Mouse (Mus musculus) neural tube, embryonic 14.5 days (tissue): Measurements from ENCODE around the gene Atf6. TPM values are rescaled to one million over a fixed set of nuclear protein-coding genes. Genes with fewer than 3 reads are reported as not detected.

Experiments
- ATAC-seq: fragments of 200-750 bp; cut with Nextera tagmentation; 2 replicates; pipeline ENCODE4 v1.8.0; 2017; ENCODE audit warnings: low read depth, mild to moderate bottlenecking, moderate TSS enrichment, moderate library complexity
- H3K27ac ChIP-seq: fragments of 300-500 bp; sonication (generic); 2 replicates; pipeline ENCODE4 v1.5.1; 2014; ENCODE audit warnings: low read depth, mild to moderate bottlenecking, control low read depth, low read length, moderate library complexity, mixed read lengths
- H3K27me3 ChIP-seq: fragments of 300-500 bp; sonication (generic); 2 replicates; pipeline ENCODE4 v1.6.1; 2014; ENCODE audit warnings: low read length; ENCODE audit not compliant: control insufficient read depth, insufficient read depth
- H3K36me3 ChIP-seq: fragments of 300-500 bp; sonication (generic); 2 replicates; pipeline ENCODE4 v1.6.1; 2014; ENCODE audit warnings: low read length, mixed read lengths; ENCODE audit not compliant: control insufficient read depth, insufficient read depth
- H3K4me1 ChIP-seq: fragments of 300-500 bp; sonication (generic); 2 replicates; pipeline ENCODE4 v1.6.1; 2014; ENCODE audit warnings: low read length; ENCODE audit not compliant: control insufficient read depth, insufficient read depth
- H3K4me2 ChIP-seq: fragments of 300-500 bp; sonication (generic); 2 replicates; pipeline ENCODE4 v1.6.1; 2014; ENCODE audit warnings: mild to moderate bottlenecking, low read depth, low read length, control low read depth
- H3K4me3 ChIP-seq: fragments of 300-500 bp; sonication (generic); 2 replicates; pipeline ENCODE4 v1.5.1; 2014; ENCODE audit warnings: low read depth, low read length, control low read depth, mixed read lengths
- H3K9ac ChIP-seq: fragments of 300-500 bp; sonication (generic); replicated peaks from 2 replicates; pipeline ENCODE4 v1.6.1; 2014; ENCODE audit warnings: low read depth, mild to moderate bottlenecking, control low read depth, low read length, mixed read lengths
- H3K9me3 ChIP-seq: fragments of 300-500 bp; sonication (generic); 2 replicates; pipeline ENCODE4 v1.6.1; 2016; ENCODE audit warnings: low read length; ENCODE audit not compliant: control insufficient read depth
- WGBS: fragments of 180-500 bp; shearing (Covaris S2); extraction: QIAGEN DNeasy Blood & Tissue Kit; methylation state at CpG from one replicate; pipeline ENCODE4 v1.1.7; 2014; 5-methylcytosine and 5-hydroxymethylcytosine counted together
- polyA plus RNA-seq: library from polyadenylated mRNA; unstranded; fragments of >200 nt; fragmentation: Nextera tagmentation; extraction: Ambion mirVana; gene quantifications from 2 replicates; pipeline ENCODE4 v1.2.1, GENCODE M21; 2014

The Atf6 gene
- polyA plus RNA-seq, 1 experiment from 2014 or later, result 10.1 TPM

- Histone ChIP-seq H3K4me3 (no peak overlapping the region), H3K4me2 (no peak overlapping the region), H3K27ac (no peak overlapping the region), H3K27me3 (no peaks in the 10 kb centered on the region), H3K9me3 (no peaks in the 10 kb centered on the region), H3K36me3 (no peaks in the 10 kb centered on the region), H3K9ac (no peak overlapping the region), H3K4me1 (no peaks in the 10 kb centered on the region)
- no peak for ATAC-seq
- 71% methylated on average over 2 of the region's 2 CpGs for WGBS
Measured at GRCm38 (mm10) chr1:170702263-170702662, 165.3 kb downstream of the Atf6 start.

DNA sequence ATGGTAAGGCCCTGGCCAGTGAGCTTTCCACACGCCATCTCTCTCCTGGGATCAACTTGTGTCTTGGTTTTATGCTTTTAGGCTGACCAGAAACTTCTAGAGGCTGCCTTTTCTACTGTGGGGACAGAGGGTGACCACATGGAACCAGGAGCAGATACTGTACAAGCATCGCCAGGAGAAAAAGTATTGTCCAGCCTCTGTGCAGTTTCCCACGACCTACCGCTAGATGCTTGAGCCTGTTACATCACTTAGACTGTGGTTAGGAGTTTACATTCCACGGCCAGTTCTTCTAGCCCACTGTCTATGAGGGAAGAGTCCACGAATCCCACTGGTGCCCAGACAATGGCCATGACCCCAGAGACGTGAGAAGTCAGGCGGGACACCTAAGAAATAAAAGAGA, 166.0 kb downstream of the Atf6 start:
- H3K4me1 ChIP-seq, result no peaks in the 10 kb centered on the region
- H3K4me3 ChIP-seq, result no peak overlapping the region
- 82% methylated on average over 8 of the region's 8 CpGs for WGBS
- no peaks in the 10 kb centered on the region for H3K36me3 ChIP-seq
- no peaks in the 10 kb centered on the region for H3K9me3 ChIP-seq
- no peak for ATAC-seq
- H3K27ac ChIP-seq, result no peak overlapping the region
- no peak overlapping the region for H3K4me2 ChIP-seq
- H3K27me3 ChIP-seq, result no peaks in the 10 kb centered on the region
- no peak overlapping the region for H3K9ac ChIP-seq

GRCm38 (mm10) chr1:170701178-170701577, 166.4 kb downstream of the Atf6 start:
- WGBS, result 63% methylated on average over 3 of the region's 3 CpGs
- no peak for ATAC-seq
- Histone ChIP-seq H3K36me3 (no peaks in the 10 kb centered on the region), H3K4me2 (no peak overlapping the region), H3K4me3 (no peak overlapping the region), H3K9me3 (no peaks in the 10 kb centered on the region), H3K4me1 (no peaks in the 10 kb centered on the region), H3K27ac (no peak overlapping the region), H3K27me3 (no peaks in the 10 kb centered on the region), H3K9ac (no peak overlapping the region)

GRCm38 (mm10) chr1:170700496-170701027, 167.0 kb downstream of the Atf6 start:
- H3K36me3 ChIP-seq, result no peaks in the 10 kb centered on the region
- H3K27ac ChIP-seq, result no peak overlapping the region
- no peaks in the 10 kb centered on the region for H3K27me3 ChIP-seq
- no peak overlapping the region for H3K4me2 ChIP-seq
- H3K9me3 ChIP-seq, result no peaks in the 10 kb centered on the region
- no peak overlapping the region for H3K4me3 ChIP-seq
- no peaks in the 10 kb centered on the region for H3K4me1 ChIP-seq
- no peak for ATAC-seq
- H3K9ac ChIP-seq, result no peak overlapping the region
- WGBS, result 82% methylated on average over 3 of the region's 3 CpGs

DNA sequence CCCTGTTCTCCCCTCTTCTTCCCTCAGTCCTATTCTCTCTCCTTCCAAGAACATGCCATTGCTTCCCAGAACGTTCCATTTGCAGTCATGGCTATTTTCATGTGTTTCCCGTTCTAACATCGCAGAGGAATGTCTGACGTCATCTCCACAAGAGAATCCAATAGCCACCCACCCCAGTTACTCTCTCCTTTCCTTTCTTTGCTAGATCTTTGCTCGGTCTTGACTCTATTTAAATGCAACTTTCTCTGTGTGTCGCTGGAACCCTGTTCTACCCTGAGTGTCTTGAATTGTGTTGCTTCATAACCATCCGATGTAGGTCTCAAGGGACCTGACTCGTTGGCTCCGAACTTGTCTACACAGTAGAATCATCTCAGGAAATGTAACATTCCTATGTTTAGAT, 168.0 kb downstream of the Atf6 start:
- Histone ChIP-seq H3K4me3 (no peak overlapping the region), H3K4me2 (no peak overlapping the region), H3K4me1 (no peaks in the 10 kb centered on the region), H3K36me3 (no peaks in the 10 kb centered on the region), H3K27ac (no peak overlapping the region), H3K9me3 (no peaks in the 10 kb centered on the region), H3K9ac (no peak overlapping the region), H3K27me3 (no peaks in the 10 kb centered on the region)
- 87% methylated on average over 9 of the region's 9 CpGs for WGBS
- no peak for ATAC-seq

- Histone ChIP-seq H3K4me1 (no peaks in the 10 kb centered on the region), H3K4me3 (no peak overlapping the region), H3K9ac (no peak overlapping the region), H3K36me3 (no peaks in the 10 kb centered on the region), H3K4me2 (no peak overlapping the region), H3K9me3 (no peaks in the 10 kb centered on the region), H3K27ac (no peak overlapping the region), H3K27me3 (no peaks in the 10 kb centered on the region)
- ATAC-seq, result no peak
- WGBS, result 90% methylated on average over 3 of the region's 3 CpGs
Measured at GRCm38 (mm10) chr1:170698771-170699170, 168.8 kb downstream of the Atf6 start.

DNA sequence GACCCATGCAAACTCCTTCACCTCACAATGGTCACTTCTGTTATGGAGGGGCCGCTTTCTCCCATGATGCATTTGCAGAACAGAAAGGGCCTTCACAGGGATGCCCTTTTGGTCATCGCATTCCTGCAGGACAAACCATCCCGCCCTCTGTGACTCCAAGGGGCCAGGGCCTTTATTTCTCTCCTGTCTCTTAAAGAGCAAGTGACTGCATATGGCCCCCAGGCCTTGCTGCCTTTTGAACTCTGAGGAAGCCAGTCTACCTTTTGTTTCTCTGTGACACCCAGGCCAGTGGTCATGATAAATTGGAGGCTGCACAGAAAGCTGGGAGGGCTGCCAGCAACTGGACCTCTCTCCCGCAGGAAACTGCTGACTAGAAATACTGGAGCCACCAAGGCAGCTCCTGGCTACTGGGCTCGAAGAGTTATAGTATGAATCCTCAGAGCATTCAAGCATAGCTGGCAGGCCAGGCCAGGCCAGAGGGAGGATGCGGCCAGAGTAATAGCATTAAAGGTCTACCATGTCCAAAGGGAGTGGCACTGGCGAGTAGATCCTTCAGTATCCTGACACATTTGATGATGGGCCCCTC, 169.7 kb downstream of the Atf6 start:
- H3K9ac ChIP-seq, result no peak overlapping the region
- no peak overlapping the region for H3K4me2 ChIP-seq
- 53% methylated on average over 7 of the region's 7 CpGs for WGBS
- no peaks in the 10 kb centered on the region for H3K4me1 ChIP-seq
- H3K9me3 ChIP-seq, result no peaks in the 10 kb centered on the region
- no peak overlapping the region for H3K27ac ChIP-seq
- no peak overlapping the region for H3K4me3 ChIP-seq
- no peak; the same call in 1 of the 2 replicates for ATAC-seq
- no peaks in the 10 kb centered on the region for H3K36me3 ChIP-seq
- H3K27me3 ChIP-seq, result no peaks in the 10 kb centered on the region

DNA sequence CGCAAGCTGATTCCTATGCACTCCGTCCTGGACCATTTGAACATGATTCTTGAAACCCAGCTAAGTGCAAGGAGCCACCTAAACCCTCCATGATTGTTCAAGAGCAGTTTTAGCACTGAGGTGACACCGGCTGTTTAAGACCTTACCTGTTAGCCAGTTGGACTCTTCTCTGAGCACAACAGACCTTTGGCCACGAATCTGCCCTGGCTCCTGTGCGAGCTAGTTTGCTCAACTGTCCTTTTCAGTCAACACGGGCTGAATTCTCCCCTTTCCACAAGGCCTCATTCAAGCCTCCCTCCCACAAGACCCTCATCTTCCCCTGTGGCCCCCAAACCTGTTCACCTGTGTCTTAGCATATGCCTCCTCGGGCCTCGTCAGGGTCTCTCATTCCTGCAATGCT, 170.6 kb downstream of the Atf6 start:
- H3K4me1 ChIP-seq, result no peaks in the 10 kb centered on the region
- H3K4me3 ChIP-seq, result no peak overlapping the region
- H3K9ac ChIP-seq, result no peak overlapping the region
- 96% methylated on average over 8 of the region's 8 CpGs for WGBS
- no peaks in the 10 kb centered on the region for H3K27me3 ChIP-seq
- no peaks in the 10 kb centered on the region for H3K36me3 ChIP-seq
- no peak overlapping the region for H3K4me2 ChIP-seq
- no peak for ATAC-seq
- H3K9me3 ChIP-seq, result no peaks in the 10 kb centered on the region
- no peak overlapping the region for H3K27ac ChIP-seq

DNA sequence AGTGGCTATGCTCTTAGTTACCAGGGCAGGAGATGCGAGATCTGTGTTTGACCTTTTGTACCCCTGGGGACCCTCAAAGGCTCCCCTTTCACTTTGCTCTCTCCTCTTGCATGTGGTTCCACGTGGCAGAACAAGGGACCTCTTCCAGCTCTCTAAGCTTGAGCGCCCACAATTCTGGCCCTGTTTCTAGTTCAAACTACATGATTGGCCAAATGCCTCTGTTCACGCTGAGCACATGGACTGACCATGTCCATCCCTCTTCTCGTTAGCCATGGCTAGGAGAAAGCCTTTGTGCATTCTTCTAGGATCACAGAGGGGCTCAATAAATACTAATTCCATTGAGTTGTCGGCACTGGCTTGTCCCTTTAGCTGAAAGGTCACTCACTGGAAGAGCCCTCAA, 172.2 kb downstream of the Atf6 start:
- H3K4me1 ChIP-seq, result no peaks in the 10 kb centered on the region
- H3K9me3 ChIP-seq, result no peaks in the 10 kb centered on the region
- 63% methylated on average over 6 of the region's 6 CpGs for whole genome bisulfite sequencing
- no peaks in the 10 kb centered on the region for H3K36me3 ChIP-seq
- H3K4me2 ChIP-seq, result no peak overlapping the region
- no peak for ATAC-seq
- no peak overlapping the region for H3K9ac ChIP-seq
- no peak overlapping the region for H3K4me3 ChIP-seq
- no peaks in the 10 kb centered on the region for H3K27me3 ChIP-seq
- no peak overlapping the region for H3K27ac ChIP-seq
